Mouse (Mus musculus) ES-Bruce4 (cell line): ENCODE data around the gene Lipo1.
"Not testable (repeated sequence)": the region's sequence is repeated elsewhere in the genome, so short reads cannot be mapped to it uniquely, and the experiment has no call there.

ENCODE experiments used
- CTCF ChIP-seq: IDR thresholded peaks from one replicate; pipeline ENCODE4 v1.8.1; 2011; ENCODE audit warnings: low read depth, low read length
- EP300 ChIP-seq: IDR thresholded peaks from 2 replicates; pipeline ENCODE4 v1.6.1; 2011; ENCODE audit warnings: low read depth, low read length; ENCODE audit not compliant: insufficient read depth
- POLR2A ChIP-seq: IDR thresholded peaks from one replicate; pipeline ENCODE4 v1.8.1; 2011; ENCODE audit warnings: low read length; ENCODE audit not compliant: insufficient read depth

DNA sequence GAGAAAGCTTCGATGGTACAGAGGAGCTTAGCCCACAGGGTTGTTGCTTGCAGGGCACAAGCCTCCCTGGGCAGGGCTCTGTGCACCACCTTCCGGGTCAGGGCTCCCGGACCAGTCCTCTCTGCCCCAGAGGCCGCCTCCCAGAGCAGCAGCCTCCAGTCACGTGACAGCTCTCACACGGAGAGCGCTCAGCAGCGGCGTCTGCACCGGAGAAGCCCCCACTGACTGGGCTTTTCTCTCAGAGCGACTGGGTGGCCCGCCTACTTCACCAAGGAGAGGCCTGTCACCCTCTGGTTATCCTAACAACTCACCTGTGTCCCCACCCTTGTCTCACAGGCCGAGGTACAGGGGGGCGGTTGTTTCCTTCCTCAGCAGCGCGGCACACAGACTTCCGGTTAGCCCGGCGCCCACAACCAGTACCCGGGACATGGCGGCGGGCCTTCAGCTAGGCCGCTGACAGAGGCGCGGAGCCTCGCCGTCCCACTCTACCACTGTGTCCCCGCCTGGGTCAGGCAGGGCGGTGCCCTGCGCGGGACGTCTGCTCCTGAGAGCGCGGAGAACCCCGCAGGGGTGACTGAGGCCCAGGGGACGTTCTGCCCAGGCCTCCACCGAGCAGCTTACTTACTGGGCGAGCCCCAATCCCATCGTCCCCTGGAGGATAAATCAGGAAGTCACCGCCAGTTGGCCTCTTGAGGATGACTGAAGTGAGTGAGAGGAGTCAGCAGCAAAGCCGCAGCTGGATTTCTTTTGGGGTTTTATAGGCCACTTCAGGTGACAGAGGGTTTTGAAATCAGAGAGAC lies 25.8 kb downstream of the Lipo1 start, which contains the start of gene Lipo3:
- TF ChIP-seq CTCF, POLR2A, EP300: not testable (repeated sequence)
